Mouse (Mus musculus) cortical plate, adult 2 months (tissue): Measurements from ENCODE around the gene Habp2. TPM values are rescaled to one million over a fixed set of nuclear protein-coding genes. Genes with fewer than 3 reads are reported as not detected.

Experiments
- H3K27ac ChIP-seq: fragments of 200-500 bp; 2 replicates; pipeline ENCODE4 v1.5.1; 2012; ENCODE audit warnings: low read length, control low read depth, inconsistent platforms; ENCODE audit not compliant: insufficient read depth
- H3K4me1 ChIP-seq: fragments of 200-500 bp; 2 replicates; pipeline ENCODE4 v1.6.1; 2011; ENCODE audit warnings: low read length; ENCODE audit not compliant: control insufficient read depth, insufficient read depth
- H3K4me3 ChIP-seq: fragments of 200-500 bp; 2 replicates; pipeline ENCODE4 v1.5.1; 2011; ENCODE audit warnings: mild to moderate bottlenecking, low read length, control low read depth; ENCODE audit not compliant: insufficient read depth
- CTCF ChIP-seq: fragments of 200-500 bp; IDR thresholded peaks from 2 replicates; pipeline ENCODE4 v1.5.1; 2011; ENCODE audit warnings: mild to moderate bottlenecking, control low read depth, low read length; ENCODE audit not compliant: insufficient read depth; ENCODE audit errors: extremely low read depth
- POLR2A ChIP-seq: fragments of 200-500 bp; IDR thresholded peaks from 2 replicates; pipeline ENCODE4 v1.6.1; 2011; ENCODE audit warnings: mild to moderate bottlenecking, low read length, control low read depth; ENCODE audit not compliant: insufficient read depth; ENCODE audit errors: extremely low read depth
- polyA plus RNA-seq: library from polyadenylated mRNA; depleted of rRNA; stranded (reverse); fragments of >200 nt; gene quantifications from 2 replicates; pipeline ENCODE4 v1.2.3, GENCODE M21; 2012

Gene Habp2
- polyA plus RNA-seq, 1 experiment = not detected

DNA sequence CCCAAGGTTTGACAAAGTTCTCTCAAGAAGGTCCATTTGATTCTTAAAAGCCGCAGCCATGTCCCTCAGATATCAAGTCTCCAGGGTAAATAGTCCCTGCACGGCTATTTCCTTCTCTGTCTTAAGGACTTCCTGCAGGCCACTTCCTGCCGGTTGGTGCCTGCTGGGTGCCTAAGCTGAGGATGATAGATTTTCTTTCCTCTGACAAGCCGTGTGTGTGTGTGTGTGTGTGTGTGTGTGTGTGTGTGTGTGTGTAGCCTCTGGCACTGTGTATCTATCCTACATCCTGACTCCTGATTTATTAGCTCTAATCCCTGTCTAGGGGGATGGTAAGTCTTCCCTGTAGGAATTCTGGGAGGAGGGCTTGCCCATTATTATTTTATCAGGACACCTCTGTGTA is 22.8 kb upstream of the Habp2 start:
- no peak overlapping the region for H3K4me3 ChIP-seq
- H3K27ac ChIP-seq = no peak overlapping the region
- TF ChIP-seq POLR2A = no peak
- no peak for TF ChIP-seq CTCF
- H3K4me1 ChIP-seq = no peaks in the 10 kb centered on the region

DNA sequence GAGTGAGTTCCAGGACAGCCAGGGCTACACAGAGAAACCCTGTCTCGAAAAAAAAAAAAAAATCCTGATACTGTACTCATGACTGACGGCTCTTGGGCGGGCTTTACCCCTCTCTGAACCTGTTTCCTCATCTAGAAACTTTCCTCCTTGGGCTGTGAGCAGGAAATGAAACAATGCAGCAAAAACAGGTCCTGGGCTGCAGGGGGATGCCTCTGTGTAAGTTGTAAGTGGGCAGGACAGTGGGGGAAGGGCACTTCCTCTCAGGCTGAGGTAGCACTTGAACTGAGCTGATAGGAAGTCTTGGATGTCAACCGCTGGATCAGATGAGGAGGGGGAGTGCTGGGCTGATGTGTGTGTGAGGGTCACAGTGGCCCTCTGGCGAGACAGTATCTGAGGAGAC is 21.8 kb upstream of the Habp2 start:
- no peak overlapping the region for H3K27ac ChIP-seq
- TF ChIP-seq POLR2A (no peak), CTCF (no peak)
- H3K4me3 ChIP-seq = no peak overlapping the region
- no peaks in the 10 kb centered on the region for H3K4me1 ChIP-seq

DNA sequence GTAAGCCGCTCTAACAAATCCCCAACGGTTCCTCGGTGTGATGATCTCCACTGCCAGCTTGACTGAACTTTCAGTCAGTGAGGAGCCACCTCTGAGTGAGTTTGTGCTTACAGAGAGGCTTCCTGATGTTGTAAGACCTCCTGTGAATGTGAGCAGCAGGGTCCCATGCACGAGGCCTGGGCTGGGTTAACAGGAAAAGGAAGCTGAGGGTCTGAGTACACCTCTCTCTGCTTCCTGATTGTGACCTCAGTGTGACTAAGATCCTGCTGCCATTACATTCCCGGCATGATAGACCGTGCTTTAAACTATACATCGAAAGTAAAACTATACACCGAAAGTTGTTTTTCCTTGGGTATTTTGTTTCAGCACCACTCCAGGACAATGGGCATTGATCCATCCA is 14.9 kb upstream of the Habp2 start:
- no peak for TF ChIP-seq POLR2A
- TF ChIP-seq CTCF = no peak
- Histone ChIP-seq H3K4me1 (no peaks in the 10 kb centered on the region), H3K27ac (no peak overlapping the region), H3K4me3 (no peak overlapping the region)

GRCm38 (mm10) chr19:56277140-56277804 is 9.7 kb upstream of the Habp2 start:
- TF ChIP-seq CTCF = peak; percentile 51
- TF ChIP-seq POLR2A = no peak
- H3K4me3 ChIP-seq = no peak overlapping the region
- H3K27ac ChIP-seq = no peak overlapping the region
- H3K4me1 ChIP-seq = no peaks in the 10 kb centered on the region

- Histone ChIP-seq H3K27ac (no peak overlapping the region), H3K4me3 (no peak overlapping the region)
Observed at GRCm38 (mm10) chr19:56277951-56278350, 9.0 kb upstream of the Habp2 start.

DNA sequence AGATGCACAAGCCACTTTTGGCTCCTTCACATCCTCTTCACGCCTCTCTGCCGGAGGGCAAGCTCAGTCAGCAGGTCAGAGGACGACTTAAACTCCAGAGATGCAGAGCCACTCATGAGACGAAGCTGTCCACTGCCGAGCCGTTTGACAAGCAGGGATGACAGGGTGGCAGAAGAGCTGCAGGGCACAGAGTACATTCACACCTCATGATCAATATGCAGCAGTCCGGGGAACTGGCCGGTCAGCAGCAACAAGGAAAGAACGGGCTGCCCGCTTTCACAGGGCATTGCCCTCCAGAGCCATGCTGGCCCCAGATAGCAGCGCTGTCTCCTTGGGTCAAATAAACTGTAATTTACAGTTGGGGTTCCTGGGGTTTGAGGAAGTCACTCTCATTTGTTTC is 8.6 kb upstream of the Habp2 start:
- TF ChIP-seq CTCF = no peak
- TF ChIP-seq POLR2A = no peak
- no peak overlapping the region for H3K4me3 ChIP-seq
- no peaks in the 10 kb centered on the region for H3K4me1 ChIP-seq
- no peak overlapping the region for H3K27ac ChIP-seq

More at GRCm38 (mm10) chr19:56277951-56278350, 9.0 kb upstream of the Habp2 start:
- H3K4me1 ChIP-seq = no peaks in the 10 kb centered on the region
- TF ChIP-seq CTCF (no peak), POLR2A (no peak)

- no peak for TF ChIP-seq POLR2A
- TF ChIP-seq CTCF = no peak
- Histone ChIP-seq H3K4me3 (no peak overlapping the region), H3K27ac (no peak overlapping the region), H3K4me1 (no peaks in the 10 kb centered on the region)
Observed at GRCm38 (mm10) chr19:56285222-56285621, 1.7 kb upstream of the Habp2 start.

GRCm38 (mm10) chr19:56287580-56288367 is 837 bp downstream of the Habp2 start:
- Histone ChIP-seq H3K27ac (no peak overlapping the region), H3K4me1 (no peaks in the 10 kb centered on the region), H3K4me3 (no peak overlapping the region)
- TF ChIP-seq POLR2A (no peak), CTCF (no peak)

GRCm38 (mm10) chr19:56288436-56288835 is 1.5 kb downstream of the Habp2 start:
- Histone ChIP-seq H3K4me1 (no peaks in the 10 kb centered on the region), H3K27ac (no peak overlapping the region), H3K4me3 (no peak overlapping the region)
- TF ChIP-seq CTCF = no peak
- TF ChIP-seq POLR2A = no peak

DNA sequence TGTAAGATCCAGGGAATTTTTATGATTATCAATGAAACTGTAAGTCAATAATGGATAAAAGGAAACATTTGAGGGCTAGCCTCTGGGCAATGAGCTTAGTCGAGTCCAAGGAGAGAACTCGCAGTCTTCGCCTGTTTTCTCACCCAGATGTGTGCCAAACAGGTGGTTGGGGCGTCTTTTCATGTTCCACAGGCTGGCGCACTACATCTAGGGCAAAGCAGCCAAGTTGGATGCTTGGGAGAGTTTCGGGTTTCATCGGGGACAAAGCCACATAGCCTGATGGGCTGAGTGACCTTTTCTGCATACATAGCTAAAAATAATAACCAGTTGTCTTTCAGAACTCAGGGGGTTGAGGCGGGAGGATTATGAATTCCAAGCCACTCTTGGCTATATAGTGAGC is 2.7 kb downstream of the Habp2 start:
- Histone ChIP-seq H3K4me1 (no peaks in the 10 kb centered on the region), H3K4me3 (no peak overlapping the region), H3K27ac (no peak overlapping the region)
- TF ChIP-seq POLR2A (no peak), CTCF (no peak)
